Mouse (Mus musculus): ENCODE results near the gene Eif2a. TPM values are rescaled to one million over a fixed set of nuclear protein-coding genes. Genes with fewer than 3 reads are reported as not detected.

The Eif2a gene
- polyA plus RNA-seq, 1 experiment from 2014 or later = 57.4 TPM

- 85% methylated on average over 5 of the region's 5 CpGs for WGBS
- H3K4me2 ChIP-seq (ENCODE audit: low read depth) = no peak overlapping the region
Observed at GRCm38 (mm10) chr3:58517800-58518199, 7.8 kb upstream of the Eif2a start.

GRCm38 (mm10) chr3:58518962-58519361, 6.7 kb upstream of the Eif2a start:
- Histone ChIP-seq H3K36me3 (ENCODE audit: control insufficient read depth, insufficient read depth, low read length) (peaks cover 2% of the 10 kb centered on the region; the same call in 1 of the 2 replicates), H3K4me1 (ENCODE audit: control insufficient read depth, insufficient read depth, low read length) (no peaks in the 10 kb centered on the region), H3K4me2 (ENCODE audit: low read depth) (no peak overlapping the region), H3K4me3 (ENCODE audit: low read depth, low read length) (no peak overlapping the region), H3K27me3 (ENCODE audit: control insufficient read depth, insufficient read depth, low read length) (no peaks in the 10 kb centered on the region), H3K9me3 (ENCODE audit: control insufficient read depth, low read length) (no peaks in the 10 kb centered on the region), H3K9ac (ENCODE audit: low read length) (no peak overlapping the region), H3K27ac (ENCODE audit: low read depth, low read length) (no peak overlapping the region)
- no peak for ATAC-seq (ENCODE audit: insufficient read depth, low FRiP score, low TSS enrichment)
- no peak for DNase-seq (ENCODE audit: low spot score)
- WGBS = 94% methylated on average over 2 of the region's 2 CpGs

More at GRCm38 (mm10) chr3:58517800-58518199, 7.8 kb upstream of the Eif2a start:
- Histone ChIP-seq H3K4me3 (ENCODE audit: low read depth, low read length) (no peak overlapping the region), H3K4me1 (ENCODE audit: control insufficient read depth, insufficient read depth, low read length) (no peaks in the 10 kb centered on the region), H3K9me3 (ENCODE audit: control insufficient read depth, low read length) (no peaks in the 10 kb centered on the region), H3K36me3 (ENCODE audit: control insufficient read depth, insufficient read depth, low read length) (peaks cover 2% of the 10 kb centered on the region; the same call in 1 of the 2 replicates), H3K27me3 (ENCODE audit: control insufficient read depth, insufficient read depth, low read length) (no peaks in the 10 kb centered on the region), H3K9ac (ENCODE audit: low read length) (no peak overlapping the region), H3K27ac (ENCODE audit: low read depth, low read length) (no peak overlapping the region)
- DNase-seq (ENCODE audit: low spot score) (no peak), ATAC-seq (ENCODE audit: insufficient read depth, low FRiP score, low TSS enrichment) (no peak)

GRCm38 (mm10) chr3:58519536-58519935, 6.1 kb upstream of the Eif2a start:
- H3K36me3 ChIP-seq (ENCODE audit: control insufficient read depth, insufficient read depth, low read length) = peaks cover 2% of the 10 kb centered on the region; the same call in 1 of the 2 replicates
- no peak overlapping the region for H3K4me2 ChIP-seq (ENCODE audit: low read depth)
- H3K27ac ChIP-seq (ENCODE audit: low read depth, low read length) = no peak overlapping the region
- H3K4me1 ChIP-seq (ENCODE audit: control insufficient read depth, insufficient read depth, low read length) = peaks cover 4% of the 10 kb centered on the region; the same call in 1 of the 2 replicates
- ATAC-seq (ENCODE audit: insufficient read depth, low FRiP score, low TSS enrichment) (no peak), DNase-seq (ENCODE audit: low spot score) (no peak)
- H3K4me3 ChIP-seq (ENCODE audit: low read depth, low read length) = no peak overlapping the region
- H3K27me3 ChIP-seq (ENCODE audit: control insufficient read depth, insufficient read depth, low read length) = no peaks in the 10 kb centered on the region
- H3K9me3 ChIP-seq (ENCODE audit: control insufficient read depth, low read length) = no peaks in the 10 kb centered on the region
- no peak overlapping the region for H3K9ac ChIP-seq (ENCODE audit: low read length)
- WGBS = 90% methylated on average over 3 of the region's 3 CpGs

GRCm38 (mm10) chr3:58520286-58520685, 5.3 kb upstream of the Eif2a start:
- Histone ChIP-seq H3K27me3 (ENCODE audit: control insufficient read depth, insufficient read depth, low read length) (no peaks in the 10 kb centered on the region), H3K4me3 (ENCODE audit: low read depth, low read length) (no peak overlapping the region), H3K4me2 (ENCODE audit: low read depth) (no peak overlapping the region), H3K36me3 (ENCODE audit: control insufficient read depth, insufficient read depth, low read length) (peaks cover 2% of the 10 kb centered on the region; the same call in 1 of the 2 replicates), H3K9ac (ENCODE audit: low read length) (no peak overlapping the region), H3K9me3 (ENCODE audit: control insufficient read depth, low read length) (no peaks in the 10 kb centered on the region), H3K27ac (ENCODE audit: low read depth, low read length) (no peak overlapping the region), H3K4me1 (ENCODE audit: control insufficient read depth, insufficient read depth, low read length) (peaks cover 4% of the 10 kb centered on the region; the same call in 1 of the 2 replicates)
- WGBS = 90% methylated on average over 6 of the region's 6 CpGs
- DNase-seq (ENCODE audit: low spot score) (no peak), ATAC-seq (ENCODE audit: insufficient read depth, low FRiP score, low TSS enrichment) (no peak)

- Histone ChIP-seq H3K4me1 (ENCODE audit: control insufficient read depth, insufficient read depth, low read length) (peaks cover 4% of the 10 kb centered on the region; the same call in 1 of the 2 replicates), H3K9ac (ENCODE audit: low read length) (no peak overlapping the region), H3K4me2 (ENCODE audit: low read depth) (no peak overlapping the region), H3K27me3 (ENCODE audit: control insufficient read depth, insufficient read depth, low read length) (no peaks in the 10 kb centered on the region), H3K36me3 (ENCODE audit: control insufficient read depth, insufficient read depth, low read length) (peaks cover 2% of the 10 kb centered on the region; the same call in 1 of the 2 replicates), H3K9me3 (ENCODE audit: control insufficient read depth, low read length) (no peaks in the 10 kb centered on the region), H3K27ac (ENCODE audit: low read depth, low read length) (no peak overlapping the region), H3K4me3 (ENCODE audit: low read depth, low read length) (no peak overlapping the region)
- ATAC-seq (ENCODE audit: insufficient read depth, low FRiP score, low TSS enrichment) (no peak), DNase-seq (ENCODE audit: low spot score) (no peak)
- WGBS = 89% methylated on average over 2 of the region's 2 CpGs
Observed at GRCm38 (mm10) chr3:58521361-58521760, 4.3 kb upstream of the Eif2a start.

- Histone ChIP-seq H3K4me3 (ENCODE audit: low read depth, low read length) (no peak overlapping the region), H3K4me1 (ENCODE audit: control insufficient read depth, insufficient read depth, low read length) (peaks cover 4% of the 10 kb centered on the region; the same call in 1 of the 2 replicates), H3K27me3 (ENCODE audit: control insufficient read depth, insufficient read depth, low read length) (no peaks in the 10 kb centered on the region), H3K9ac (ENCODE audit: low read length) (no peak overlapping the region), H3K4me2 (ENCODE audit: low read depth) (no peak overlapping the region), H3K36me3 (ENCODE audit: control insufficient read depth, insufficient read depth, low read length) (peaks cover 2% of the 10 kb centered on the region; the same call in 1 of the 2 replicates), H3K27ac (ENCODE audit: low read depth, low read length) (no peak overlapping the region), H3K9me3 (ENCODE audit: control insufficient read depth, low read length) (no peaks in the 10 kb centered on the region)
- 97% methylated on average over 3 of the region's 3 CpGs for WGBS
- DNase-seq (ENCODE audit: low spot score) = no peak
- ATAC-seq (ENCODE audit: insufficient read depth, low FRiP score, low TSS enrichment) = no peak
Observed at GRCm38 (mm10) chr3:58523386-58523785, 2.2 kb upstream of the Eif2a start.

- H3K27me3 ChIP-seq (ENCODE audit: control insufficient read depth, insufficient read depth, low read length) = no peaks in the 10 kb centered on the region
- H3K4me3 ChIP-seq (ENCODE audit: low read depth, low read length) = peak overlapping the region; percentile 91
- peaks cover 2% of the 10 kb centered on the region; the same call in 1 of the 2 replicates for H3K36me3 ChIP-seq (ENCODE audit: control insufficient read depth, insufficient read depth, low read length)
- no peak for ATAC-seq (ENCODE audit: insufficient read depth, low FRiP score, low TSS enrichment)
- H3K9me3 ChIP-seq (ENCODE audit: control insufficient read depth, low read length) = no peaks in the 10 kb centered on the region
- H3K27ac ChIP-seq (ENCODE audit: low read depth, low read length) = no peak overlapping the region
- 71% methylated on average over 4 of the region's 4 CpGs for WGBS
- peaks cover 4% of the 10 kb centered on the region; the same call in 1 of the 2 replicates for H3K4me1 ChIP-seq (ENCODE audit: control insufficient read depth, insufficient read depth, low read length)
- no peak for DNase-seq (ENCODE audit: low spot score)
- peak overlapping the region; percentile 74 for H3K4me2 ChIP-seq (ENCODE audit: low read depth)
- H3K9ac ChIP-seq (ENCODE audit: low read length) = peak overlapping the region; percentile 79
Observed at GRCm38 (mm10) chr3:58524246-58524645, 1.4 kb upstream of the Eif2a start.

- Histone ChIP-seq H3K4me3 (ENCODE audit: low read depth, low read length) (peak overlapping the region; percentile 91), H3K27ac (ENCODE audit: low read depth, low read length) (peak overlapping the region; percentile 86), H3K9me3 (ENCODE audit: control insufficient read depth, low read length) (no peaks in the 10 kb centered on the region), H3K27me3 (ENCODE audit: control insufficient read depth, insufficient read depth, low read length) (no peaks in the 10 kb centered on the region), H3K9ac (ENCODE audit: low read length) (peak overlapping the region; percentile 79), H3K4me2 (ENCODE audit: low read depth) (peak overlapping the region; percentile 74), H3K36me3 (ENCODE audit: control insufficient read depth, insufficient read depth, low read length) (peaks cover 2% of the 10 kb centered on the region; the same call in 1 of the 2 replicates), H3K4me1 (ENCODE audit: control insufficient read depth, insufficient read depth, low read length) (peaks cover 4% of the 10 kb centered on the region; the same call in 1 of the 2 replicates)
- peak; percentile 37; the same call in 1 of the 2 replicates for ATAC-seq (ENCODE audit: insufficient read depth, low FRiP score, low TSS enrichment)
- DNase-seq (ENCODE audit: low spot score) = no peak
- under 1% methylated on average over 40 of the region's 40 CpGs for WGBS
Observed at GRCm38 (mm10) chr3:58525166-58525565, 455 bp upstream of the Eif2a start.

GRCm38 (mm10) chr3:58526408-58526737, 752 bp downstream of the Eif2a start:
- Histone ChIP-seq H3K27ac (ENCODE audit: low read depth, low read length) (peak overlapping the region; percentile 86; the same call in 1 of the 2 replicates), H3K9me3 (ENCODE audit: control insufficient read depth, low read length) (no peaks in the 10 kb centered on the region), H3K9ac (ENCODE audit: low read length) (peak overlapping the region; percentile 79), H3K36me3 (ENCODE audit: control insufficient read depth, insufficient read depth, low read length) (peaks cover 2% of the 10 kb centered on the region; the same call in 1 of the 2 replicates), H3K4me2 (ENCODE audit: low read depth) (peak overlapping the region; percentile 74), H3K4me3 (ENCODE audit: low read depth, low read length) (peak overlapping the region; percentile 91), H3K4me1 (ENCODE audit: control insufficient read depth, insufficient read depth, low read length) (peaks cover 4% of the 10 kb centered on the region; the same call in 1 of the 2 replicates), H3K27me3 (ENCODE audit: control insufficient read depth, insufficient read depth, low read length) (no peaks in the 10 kb centered on the region)
- ATAC-seq (ENCODE audit: insufficient read depth, low FRiP score, low TSS enrichment) = no peak
- DNase-seq (ENCODE audit: low spot score) = no peak
- WGBS = 6% methylated on average over 4 of the region's 4 CpGs
